Mouse (Mus musculus): Measurements from ENCODE around the gene Cym. TPM values are rescaled to one million over a fixed set of nuclear protein-coding genes. Genes with fewer than 3 reads are reported as not detected.

The Cym gene
- not detected in 4 replicates for total RNA-seq (2023; ENCODE audit: inconsistent age)

GRCm38 (mm10) chr3:107221608-107222007 is at the start of gene Cym:
Gene Cym (minus strand): TSS chr3:107221732.

GRCm38 (mm10) chr3:107239607-107240006 is 18.1 kb upstream of the Cym start, which contains the start of gene Prok1:
Gene Prok1 (minus strand): TSS chr3:107239707.

GRCm38 (mm10) chr3:107230527-107230926 is 9.0 kb upstream of the Cym start, which contains the start of gene A630076J17Rik:
Gene A630076J17Rik (plus strand): TSS chr3:107230614.

GRCm38 (mm10) chr3:107182756-107183155 is 38.8 kb downstream of the Cym start, which contains the start of gene Kcna10:
Gene Kcna10 (plus strand): TSS chr3:107183056.

Other genes starting within 250 kb of the Cym start
- 38.7 to 43.4 TPM (median 39.0 TPM) in 4 replicates for gene Kcna3, start 185.6 kb downstream of the Cym start, total RNA-seq (2023; ENCODE audit: inconsistent age)
- gene Kcna2, start 120.6 kb downstream of the Cym start, total RNA-seq (2023; ENCODE audit: inconsistent age): 0.16 to 0.39 TPM (median 0.22 TPM) in 4 replicates
- not detected in 4 replicates for gene Kcna10, start 38.7 kb downstream of the Cym start, total RNA-seq (2023; ENCODE audit: inconsistent age)
- gene A630076J17Rik, start 8.9 kb upstream of the Cym start, total RNA-seq (2023; ENCODE audit: inconsistent age): not detected in 4 replicates
- not detected in 4 replicates for gene Prok1, start 18.0 kb upstream of the Cym start, total RNA-seq (2023; ENCODE audit: inconsistent age)
- 44.5 to 56.1 TPM (median 48.4 TPM) in 4 replicates for gene Lamtor5, start 57.1 kb upstream of the Cym start, total RNA-seq (2023; ENCODE audit: inconsistent age)
- gene Slc16a4, start 69.5 kb upstream of the Cym start, total RNA-seq (2023; ENCODE audit: inconsistent age): 0.42 to 0.90 TPM (median 0.59 TPM) in 4 replicates
- 62.7 to 70.0 TPM (median 66.3 TPM) in 4 replicates for gene Rbm15, start 111.9 kb upstream of the Cym start, total RNA-seq (2023; ENCODE audit: inconsistent age)
- gene Kcnc4, start 237.8 kb upstream of the Cym start, total RNA-seq (2023; ENCODE audit: inconsistent age): not detected in 4 replicates